Mouse (Mus musculus): ENCODE measurements at regions not wholly inside any gene's neighbourhood (a gene's known extent, or its start where the extent isn't known, plus 50 kb on each side); places are given as distances from the start of the nearest gene placed in this dataset.

- H3K4me3 ChIP-seq (ENCODE audit: low read depth, low read length), result no peak overlapping the region
- WGBS, result 62% methylated on average over 6 of the region's 6 CpGs
These were observed 710.3 kb upstream of the Castor2 start for GRCm38 (mm10) chr5:133389023-133389840.

GRCm38 (mm10) chr5:133385374-133386349 is 713.8 kb upstream of the Castor2 start:
- Histone ChIP-seq H3K27ac (ENCODE audit: low read depth, low read length) (no peak overlapping the region), H3K36me3 (ENCODE audit: control insufficient read depth, insufficient read depth, low read length) (no peaks in the 10 kb centered on the region), H3K9ac (replicated peaks; ENCODE audit: low read depth, low read length) (no peak overlapping the region), H3K27me3 (ENCODE audit: control insufficient read depth, insufficient read depth, low read length) (no peaks in the 10 kb centered on the region), H3K4me2 (ENCODE audit: low read depth, low read length) (no peak overlapping the region), H3K4me1 (ENCODE audit: control insufficient read depth, insufficient read depth, low read length) (peaks cover 9% of the 10 kb centered on the region; the same call in 1 of the 2 replicates), H3K4me3 (ENCODE audit: low read depth, low read length) (no peak overlapping the region), H3K9me3 (ENCODE audit: control insufficient read depth, low read length) (no peaks in the 10 kb centered on the region)
- no peak for ATAC-seq (ENCODE audit: low read depth)
- WGBS, result 45% methylated on average over 10 of the region's 10 CpGs

More at GRCm38 (mm10) chr5:133389023-133389840, 710.3 kb upstream of the Castor2 start:
- no peaks in the 10 kb centered on the region for H3K27me3 ChIP-seq (ENCODE audit: control insufficient read depth, insufficient read depth, low read length)
- no peak overlapping the region for H3K4me2 ChIP-seq (ENCODE audit: low read depth, low read length)
- H3K9me3 ChIP-seq (ENCODE audit: control insufficient read depth, low read length), result no peaks in the 10 kb centered on the region; the same call in 1 of the 2 replicates
- peaks cover 9% of the 10 kb centered on the region; the same call in 1 of the 2 replicates for H3K4me1 ChIP-seq (ENCODE audit: control insufficient read depth, insufficient read depth, low read length)
- no peak overlapping the region for H3K27ac ChIP-seq (ENCODE audit: low read depth, low read length)
- no peak for ATAC-seq (ENCODE audit: low read depth)
- no peaks in the 10 kb centered on the region for H3K36me3 ChIP-seq (ENCODE audit: control insufficient read depth, insufficient read depth, low read length)
- no peak overlapping the region for H3K9ac ChIP-seq (replicated peaks; ENCODE audit: low read depth, low read length)

- no peak for ATAC-seq (ENCODE audit: low read depth)
- H3K27ac ChIP-seq (ENCODE audit: low read depth, low read length), result no peak overlapping the region
- H3K4me3 ChIP-seq (ENCODE audit: low read depth, low read length), result no peak overlapping the region
- 57% methylated on average over 3 of the region's 3 CpGs for WGBS
- H3K4me1 ChIP-seq (ENCODE audit: control insufficient read depth, insufficient read depth, low read length), result 0 out of 2 replicates have a peak, but pooled peaks cover 5% of the 10 kb centered on the region
- no peak overlapping the region for H3K9ac ChIP-seq (replicated peaks; ENCODE audit: low read depth, low read length)
- H3K36me3 ChIP-seq (ENCODE audit: control insufficient read depth, insufficient read depth, low read length), result no peaks in the 10 kb centered on the region
- no peaks in the 10 kb centered on the region for H3K9me3 ChIP-seq (ENCODE audit: control insufficient read depth, low read length)
- no peak overlapping the region for H3K4me2 ChIP-seq (ENCODE audit: low read depth, low read length)
- no peaks in the 10 kb centered on the region for H3K27me3 ChIP-seq (ENCODE audit: control insufficient read depth, insufficient read depth, low read length)
These were observed 733.7 kb upstream of the Castor2 start for GRCm38 (mm10) chr5:133365771-133366170.

DNA sequence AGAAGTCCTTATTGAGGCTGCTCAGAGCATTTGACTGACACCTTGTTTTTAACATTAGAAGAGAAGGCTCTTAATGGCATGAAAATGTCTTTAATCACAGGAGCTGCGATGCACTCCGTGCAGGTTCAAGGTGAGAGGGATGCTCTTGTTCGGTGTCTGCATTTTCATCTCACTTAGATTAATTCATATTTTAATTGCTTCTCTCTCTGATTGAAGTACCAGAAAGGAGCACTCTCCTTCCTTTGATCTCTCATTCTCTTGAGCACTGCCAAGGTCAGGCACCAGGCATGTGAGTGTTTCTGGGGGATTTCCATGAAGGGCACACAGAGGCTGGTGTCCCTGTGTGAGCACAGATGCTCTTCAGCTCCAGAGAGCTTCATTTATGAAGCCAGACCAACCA is 752.0 kb upstream of the Castor2 start:
- no peak for ATAC-seq (ENCODE audit: low read depth)

GRCm38 (mm10) chr5:133341973-133342372 is 757.5 kb upstream of the Castor2 start:
- Histone ChIP-seq H3K4me3 (ENCODE audit: low read depth, low read length) (no peak overlapping the region), H3K27me3 (ENCODE audit: control insufficient read depth, insufficient read depth, low read length) (no peaks in the 10 kb centered on the region), H3K36me3 (ENCODE audit: control insufficient read depth, insufficient read depth, low read length) (no peaks in the 10 kb centered on the region), H3K4me2 (ENCODE audit: low read depth, low read length) (no peak overlapping the region), H3K27ac (ENCODE audit: low read depth, low read length) (no peak overlapping the region), H3K4me1 (ENCODE audit: control insufficient read depth, insufficient read depth, low read length) (peaks cover 3% of the 10 kb centered on the region; the same call in 1 of the 2 replicates), H3K9me3 (ENCODE audit: control insufficient read depth, low read length) (no peaks in the 10 kb centered on the region), H3K9ac (replicated peaks; ENCODE audit: low read depth, low read length) (no peak overlapping the region)
- WGBS, result 13% methylated on average over 3 of the region's 3 CpGs
- ATAC-seq (ENCODE audit: low read depth), result no peak

More for the DNA sequence above, 752.0 kb upstream of the Castor2 start:
- H3K4me2 ChIP-seq (ENCODE audit: low read depth, low read length), result no peak overlapping the region
- H3K4me1 ChIP-seq (ENCODE audit: control insufficient read depth, insufficient read depth, low read length), result no peaks in the 10 kb centered on the region; the same call in 1 of the 2 replicates
- no peaks in the 10 kb centered on the region for H3K27me3 ChIP-seq (ENCODE audit: control insufficient read depth, insufficient read depth, low read length)
- 87% methylated on average over 3 of the region's 3 CpGs for WGBS
- no peak overlapping the region for H3K4me3 ChIP-seq (ENCODE audit: low read depth, low read length)
- H3K9me3 ChIP-seq (ENCODE audit: control insufficient read depth, low read length), result no peaks in the 10 kb centered on the region
- H3K27ac ChIP-seq (ENCODE audit: low read depth, low read length), result no peak overlapping the region
- no peak overlapping the region for H3K9ac ChIP-seq (replicated peaks; ENCODE audit: low read depth, low read length)
- H3K36me3 ChIP-seq (ENCODE audit: control insufficient read depth, insufficient read depth, low read length), result no peaks in the 10 kb centered on the region

- no peak overlapping the region for H3K4me3 ChIP-seq (ENCODE audit: low read depth, low read length)
- no peak overlapping the region for H3K4me2 ChIP-seq (ENCODE audit: low read depth, low read length)
- no peaks in the 10 kb centered on the region for H3K9me3 ChIP-seq (ENCODE audit: control insufficient read depth, low read length)
- no peak overlapping the region for H3K27ac ChIP-seq (ENCODE audit: low read depth, low read length)
- WGBS, result 58% methylated on average over 2 of the region's 2 CpGs
- no peaks in the 10 kb centered on the region for H3K36me3 ChIP-seq (ENCODE audit: control insufficient read depth, insufficient read depth, low read length)
- H3K4me1 ChIP-seq (ENCODE audit: control insufficient read depth, insufficient read depth, low read length), result no peaks in the 10 kb centered on the region
- no peak overlapping the region for H3K9ac ChIP-seq (replicated peaks; ENCODE audit: low read depth, low read length)
- no peaks in the 10 kb centered on the region for H3K27me3 ChIP-seq (ENCODE audit: control insufficient read depth, insufficient read depth, low read length)
- ATAC-seq (ENCODE audit: low read depth), result no peak
These were observed 777.5 kb upstream of the Auts2 start for GRCm38 (mm10) chr5:133320626-133321025.

- H3K4me1 ChIP-seq (ENCODE audit: control insufficient read depth, insufficient read depth, low read length), result no peaks in the 10 kb centered on the region
- no peak overlapping the region for H3K9ac ChIP-seq (replicated peaks; ENCODE audit: low read depth, low read length)
- no peak overlapping the region for H3K27ac ChIP-seq (ENCODE audit: low read depth, low read length)
- no peaks in the 10 kb centered on the region for H3K27me3 ChIP-seq (ENCODE audit: control insufficient read depth, insufficient read depth, low read length)
- H3K36me3 ChIP-seq (ENCODE audit: control insufficient read depth, insufficient read depth, low read length), result no peaks in the 10 kb centered on the region
- no peak overlapping the region for H3K4me3 ChIP-seq (ENCODE audit: low read depth, low read length)
- WGBS, result 89% methylated on average over 1 of the region's 1 CpGs
- H3K4me2 ChIP-seq (ENCODE audit: low read depth, low read length), result no peak overlapping the region
- H3K9me3 ChIP-seq (ENCODE audit: control insufficient read depth, low read length), result no peaks in the 10 kb centered on the region
- ATAC-seq (ENCODE audit: low read depth), result no peak
These were observed 777.1 kb upstream of the Auts2 start for GRCm38 (mm10) chr5:133320206-133320605.

DNA sequence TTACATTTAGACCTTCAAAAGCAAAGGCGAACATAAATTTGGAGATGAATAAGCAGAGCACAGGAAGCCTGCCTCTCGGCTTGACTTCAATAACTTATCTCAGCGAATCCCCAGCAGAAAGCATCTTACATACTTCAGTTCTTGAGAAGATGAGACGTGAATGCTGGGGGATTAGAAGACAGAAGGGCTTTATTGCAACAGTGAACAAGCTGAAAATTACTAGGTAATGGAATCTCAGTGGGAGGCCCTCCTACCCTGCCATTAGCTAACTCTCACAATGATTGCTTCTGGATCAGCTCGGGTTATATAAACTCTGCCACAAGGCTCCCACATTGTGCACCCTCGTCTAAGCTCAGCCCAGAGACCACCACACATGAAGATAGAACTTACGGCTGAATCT is 770.9 kb upstream of the Auts2 start:
- no peaks in the 10 kb centered on the region for H3K36me3 ChIP-seq (ENCODE audit: control insufficient read depth, insufficient read depth, low read length)
- 0 out of 2 replicates have a peak, but pooled peaks cover 7% of the 10 kb centered on the region for H3K4me1 ChIP-seq (ENCODE audit: control insufficient read depth, insufficient read depth, low read length)
- no peaks in the 10 kb centered on the region for H3K27me3 ChIP-seq (ENCODE audit: control insufficient read depth, insufficient read depth, low read length)
- no peak for ATAC-seq (ENCODE audit: low read depth)
- 35% methylated on average over 7 of the region's 7 CpGs for WGBS
- no peak overlapping the region for H3K27ac ChIP-seq (ENCODE audit: low read depth, low read length)
- no peaks in the 10 kb centered on the region for H3K9me3 ChIP-seq (ENCODE audit: control insufficient read depth, low read length)
- no peak overlapping the region for H3K4me3 ChIP-seq (ENCODE audit: low read depth, low read length)
- H3K4me2 ChIP-seq (ENCODE audit: low read depth, low read length), result no peak overlapping the region
- H3K9ac ChIP-seq (replicated peaks; ENCODE audit: low read depth, low read length), result no peak overlapping the region

All from neural tube, embryonic 14.5 days (tissue).